Mouse (Mus musculus) layer of hippocampus, postnatal 10 days (tissue): ENCODE measurements around the gene Kat14. TPM values are rescaled to one million over a fixed set of nuclear protein-coding genes. Genes with fewer than 3 reads are reported as not detected.

ENCODE experiments used
- DNase-seq, 2 experiments: peaks; one replicate each; pipeline ENCODE4 v3.0.0; 2021; ENCODE audit warnings: low spot score in 2 of 2
- total RNA-seq, 2 experiments: library from RNA; stranded (reverse); gene quantifications; 2 replicates each; pipeline ENCODE4 v1.2.3; 2021

Kat14 gene
- total RNA-seq, 2 experiments from 2014 or later: 26.5 to 29.3 TPM

DNA sequence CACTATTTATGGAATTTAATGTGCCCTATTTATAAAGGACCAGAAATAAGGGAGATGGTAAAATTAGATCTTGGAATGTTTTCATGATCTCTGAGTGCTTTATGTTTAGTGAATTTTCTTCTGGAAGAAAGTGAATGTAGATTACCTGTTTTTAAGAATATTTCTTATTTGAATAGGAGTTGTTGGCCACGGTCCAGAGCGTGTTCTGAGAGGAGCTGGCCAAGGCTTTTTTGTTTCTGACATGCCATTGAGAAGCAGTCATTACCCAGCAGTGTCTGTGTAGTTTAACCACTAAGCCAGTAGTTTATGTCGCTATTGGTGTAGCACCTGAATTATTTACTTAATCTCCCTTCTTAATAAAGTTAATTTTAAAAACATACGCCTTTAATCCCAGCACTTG is 13.0 kb downstream of the Kat14 start:
- DNase-seq: no peak

DNA sequence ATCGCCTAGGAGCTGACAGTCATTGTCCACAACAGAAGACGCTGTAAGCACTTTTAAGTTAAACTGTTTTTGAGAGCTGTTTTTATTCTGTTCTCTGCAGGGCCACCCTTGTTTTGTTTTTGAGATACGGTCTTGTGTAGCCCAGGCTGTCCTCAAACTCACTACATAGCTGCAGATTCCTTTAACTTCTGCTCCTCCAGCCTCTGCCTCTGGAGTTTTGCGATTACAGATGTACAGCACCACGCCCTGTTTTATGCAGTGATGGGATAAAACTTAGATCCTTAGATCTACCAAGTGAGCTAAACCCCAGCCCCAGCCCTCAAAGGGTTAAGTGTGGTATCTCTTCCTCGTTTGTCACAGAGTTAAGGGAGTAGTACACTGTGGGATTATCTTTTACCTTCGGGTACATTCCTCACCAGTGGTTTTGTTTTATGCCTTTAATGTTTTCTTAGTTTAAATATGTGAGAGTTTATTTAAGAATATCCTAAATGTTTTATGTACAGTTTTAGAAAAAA is 13.9 kb downstream of the Kat14 start:
- no peak for DNase-seq

DNA sequence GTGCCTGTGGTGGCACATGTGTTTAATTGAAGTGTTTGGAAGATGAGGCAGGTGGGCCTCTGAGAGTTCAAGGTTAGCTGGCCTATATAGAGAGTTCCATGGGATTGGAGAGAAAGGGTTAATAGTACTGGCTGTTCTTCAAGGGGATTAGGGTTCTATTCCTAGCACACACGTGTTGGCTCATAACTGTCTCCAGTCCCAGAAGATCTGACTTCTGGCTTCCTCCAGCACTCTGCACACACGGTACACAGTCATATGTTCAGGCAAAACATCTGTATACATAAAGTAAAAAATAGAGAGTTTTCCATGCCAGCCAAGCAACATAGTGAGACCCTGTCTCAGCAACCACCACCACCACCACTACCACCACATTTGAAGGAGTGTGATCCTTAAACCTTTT is 17.5 kb downstream of the Kat14 start:
- no peak for DNase-seq

DNA sequence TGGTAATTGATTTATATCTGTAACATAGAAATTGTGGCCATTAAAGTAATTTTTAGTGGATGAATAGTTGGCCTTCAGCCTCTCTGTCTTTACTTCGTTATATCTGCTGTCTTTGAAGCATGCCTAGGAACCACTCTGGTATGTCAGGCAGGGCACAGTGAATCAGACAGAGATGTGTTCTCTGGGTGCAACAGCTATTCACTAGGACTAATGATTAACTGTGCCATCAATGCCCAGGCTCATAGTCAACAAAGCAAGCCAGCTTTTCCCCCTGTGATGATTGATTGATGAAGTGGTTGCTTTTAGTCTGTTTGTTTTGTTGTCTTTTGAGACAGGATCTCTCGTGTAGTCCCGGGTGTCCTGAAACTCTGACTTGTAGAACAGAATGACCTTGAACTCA is 19.6 kb downstream of the Kat14 start:
- no peak for DNase-seq

DNA sequence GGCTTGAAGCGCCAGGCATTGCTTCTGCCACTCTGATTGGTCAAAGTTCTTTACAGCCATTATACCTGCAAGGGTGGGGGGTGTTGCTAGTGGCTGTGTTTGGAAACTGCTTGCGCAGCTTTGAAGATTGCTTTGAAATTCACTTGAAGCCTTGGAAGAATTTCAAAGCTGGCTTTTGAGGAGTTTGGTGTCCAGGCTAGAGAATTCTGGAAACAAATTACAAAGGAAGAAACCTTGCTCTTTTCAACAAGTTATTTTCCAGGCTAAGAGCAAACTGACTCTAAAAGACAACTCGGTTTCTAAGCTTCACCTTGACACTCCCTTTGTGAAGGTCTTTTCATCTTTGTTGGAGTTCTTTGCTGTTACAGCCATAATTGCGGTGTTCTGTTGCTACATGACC is 30.7 kb downstream of the Kat14 start:
- DNase-seq: no peak

DNA sequence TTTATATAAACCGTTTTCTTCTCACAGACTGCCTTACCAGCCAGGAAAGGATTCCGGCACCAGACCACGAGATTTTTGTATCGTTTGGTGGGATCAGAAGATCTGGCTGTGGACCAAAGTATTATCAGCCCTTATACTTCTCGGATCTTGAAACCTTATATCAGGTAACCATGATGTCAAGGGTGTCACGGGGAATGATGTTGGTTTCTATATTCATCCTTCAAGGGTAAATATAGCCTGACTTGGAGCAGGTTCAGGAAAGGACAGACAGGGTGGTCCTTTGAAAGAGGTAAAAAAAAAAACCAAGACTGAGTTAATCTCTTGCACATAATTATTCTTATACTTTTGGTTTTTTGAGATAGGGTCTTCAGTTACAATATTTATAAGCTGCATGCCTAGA is 31.9 kb downstream of the Kat14 start:
- no peak for DNase-seq

DNA sequence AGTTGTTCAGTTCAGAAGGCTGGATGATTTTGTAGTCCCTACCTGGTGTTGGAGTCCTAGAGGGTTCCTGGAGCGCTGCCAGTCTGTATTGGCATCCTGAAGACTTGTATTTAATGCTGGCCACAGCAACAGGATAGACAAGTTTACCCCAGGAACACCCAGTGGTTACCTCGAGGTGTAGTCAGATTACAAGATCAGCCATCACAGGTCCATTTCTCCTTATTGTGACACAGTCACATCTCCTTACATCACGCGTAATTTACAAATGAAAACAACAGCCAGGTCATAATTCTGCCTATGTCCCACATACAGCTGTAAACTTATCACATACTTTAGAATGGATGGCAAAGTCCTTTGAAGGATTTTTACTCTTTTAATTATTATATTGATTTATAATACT is 40.3 kb downstream of the Kat14 start:
- no peak for DNase-seq

DNA sequence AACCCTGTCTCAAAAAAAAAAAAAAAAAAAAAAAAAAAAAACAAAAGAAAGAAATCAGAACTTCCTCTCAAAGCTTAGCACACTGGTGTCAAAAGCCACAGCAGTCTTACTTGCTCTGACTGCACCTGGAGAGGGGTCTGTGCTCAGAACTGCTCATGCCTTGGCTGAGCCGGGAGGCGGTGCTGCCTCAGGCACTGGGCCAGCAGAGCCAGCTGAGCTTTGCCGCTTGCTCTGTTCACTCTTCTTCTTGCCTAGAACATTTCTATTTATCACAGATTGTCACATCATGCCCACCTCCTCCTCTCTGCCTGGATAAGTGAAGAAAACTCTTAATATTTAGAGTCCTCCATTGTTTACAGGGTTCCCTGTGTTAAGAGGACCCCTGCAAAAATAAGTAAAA is 41.8 kb downstream of the Kat14 start:
- DNase-seq: peak; percentile 55 to 59

DNA sequence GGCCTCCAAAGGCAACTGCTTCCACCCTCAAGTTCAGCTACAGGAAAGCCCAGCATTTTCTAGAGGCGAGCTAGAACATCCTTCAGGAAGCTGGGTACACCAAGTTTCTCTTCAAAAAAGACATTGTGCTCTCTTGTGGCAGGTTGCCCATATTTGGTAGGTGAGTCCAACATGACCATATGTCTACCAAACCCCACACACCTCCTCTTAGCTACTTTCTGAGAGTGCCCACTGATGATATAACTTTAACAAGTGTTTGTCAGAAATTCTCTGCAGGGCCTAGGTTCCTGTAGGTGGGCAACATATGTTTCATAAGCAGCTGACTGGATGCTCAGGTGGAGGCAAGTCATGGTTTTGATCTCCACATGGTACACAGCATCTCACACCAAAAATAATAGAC is 45.9 kb downstream of the Kat14 start:
- DNase-seq: no peak

DNA sequence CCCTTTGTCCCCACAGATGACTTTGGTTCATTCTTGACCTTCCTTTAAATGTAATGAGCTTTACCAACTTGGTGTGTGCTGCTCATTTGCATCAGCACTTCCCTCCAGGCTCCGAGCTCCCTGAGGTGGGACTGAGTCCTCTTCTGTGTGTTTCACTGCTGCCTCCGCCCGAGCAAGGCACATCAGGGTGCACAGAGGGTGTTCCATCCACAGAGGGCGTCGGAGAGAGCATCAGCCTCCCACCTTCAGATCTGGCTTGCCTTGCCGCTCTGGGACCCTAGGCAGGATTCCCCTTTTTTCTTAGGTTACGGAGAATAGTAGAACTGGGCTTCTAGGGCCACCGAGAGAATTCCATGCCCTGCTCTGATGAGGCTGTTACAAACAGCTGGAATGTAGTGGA is 48.1 kb downstream of the Kat14 start:
- DNase-seq: no peak

DNA sequence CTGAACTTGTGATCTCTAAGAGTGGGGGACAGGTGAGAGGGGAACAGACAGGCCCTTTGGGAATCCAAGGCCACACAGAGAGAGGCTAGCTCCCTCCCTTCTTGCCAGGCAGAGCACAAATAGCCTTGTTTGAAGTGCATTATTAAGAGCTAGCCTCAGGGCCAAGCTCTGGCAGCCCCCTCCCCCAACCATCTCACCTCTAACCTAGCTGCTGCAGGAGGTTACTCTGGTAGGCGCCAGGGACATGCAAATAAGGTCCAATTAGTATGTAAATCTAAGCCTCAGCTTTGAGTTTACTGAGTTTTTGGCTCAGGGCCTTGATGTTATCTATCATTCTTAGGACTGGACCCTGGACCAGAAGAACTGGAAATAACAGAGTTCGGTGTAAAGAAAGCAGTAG is 49.3 kb downstream of the Kat14 start:
- no peak for DNase-seq

DNA sequence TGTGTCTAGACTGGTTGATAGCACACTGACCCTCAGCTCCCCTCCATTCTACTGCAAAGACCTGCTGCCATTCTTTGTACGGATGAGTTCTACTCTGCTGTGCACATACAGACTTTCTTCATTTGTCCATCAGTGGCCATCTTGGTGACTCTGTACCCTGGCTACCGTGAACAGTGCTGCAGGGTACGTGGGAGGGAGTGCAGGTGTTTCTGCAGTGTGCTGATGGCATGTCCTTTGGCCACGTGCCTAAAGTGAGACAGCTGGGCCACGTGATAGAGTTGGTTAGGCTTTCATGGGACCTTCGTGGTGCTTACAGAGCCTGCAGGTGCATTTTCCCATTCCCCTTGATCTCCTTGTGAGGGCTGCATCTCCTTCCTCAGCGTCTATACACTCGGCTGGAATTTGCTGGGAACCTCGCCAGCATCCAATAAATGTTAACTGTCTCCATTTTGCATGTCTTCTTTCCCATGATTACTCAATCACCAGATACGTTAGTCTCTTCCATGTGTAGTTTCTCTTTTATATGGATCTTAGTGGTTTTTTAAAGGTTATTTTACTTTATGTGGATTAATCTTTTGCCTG is 53.4 kb downstream of the Kat14 start:
- DNase-seq: no peak

DNA sequence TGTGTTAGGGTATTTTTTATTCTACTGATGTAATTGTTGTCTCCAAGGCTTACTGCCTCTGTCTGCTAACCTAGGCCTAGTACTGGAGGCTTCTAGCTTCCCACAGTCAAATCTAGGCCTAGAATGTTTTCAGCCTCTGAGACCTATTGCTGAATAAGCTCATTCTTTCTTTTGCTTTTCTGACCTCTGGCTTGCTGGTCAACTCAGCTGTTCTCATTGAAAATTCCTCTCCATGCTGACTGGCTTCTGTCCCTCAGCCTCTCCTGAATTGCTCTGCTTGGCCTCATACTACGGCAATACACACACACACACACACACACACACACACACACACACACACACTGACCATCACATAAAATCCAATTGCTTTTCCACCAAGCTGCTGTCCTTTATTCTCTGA is 57.0 kb downstream of the Kat14 start:
- DNase-seq: no peak

DNA sequence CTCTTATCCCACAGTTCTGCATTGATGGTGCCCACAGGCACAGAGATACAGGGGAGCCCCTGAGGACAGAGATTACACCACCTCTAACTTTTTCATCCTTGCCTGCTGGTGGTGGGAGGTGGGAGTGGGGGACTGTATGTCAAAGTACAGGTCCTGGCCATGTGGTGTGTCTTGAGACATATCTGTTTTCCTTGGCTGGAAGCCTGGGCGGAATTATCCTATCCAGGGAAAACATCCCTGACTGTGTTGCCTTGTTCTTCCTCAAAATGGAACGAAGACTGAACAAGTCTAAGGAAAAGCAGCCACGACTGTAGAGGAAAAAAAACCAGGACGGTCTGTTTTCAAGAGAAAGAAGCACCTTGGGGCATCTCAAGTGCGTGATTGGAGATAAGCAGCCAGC is 59.1 kb downstream of the Kat14 start:
- DNase-seq: no peak

DNA sequence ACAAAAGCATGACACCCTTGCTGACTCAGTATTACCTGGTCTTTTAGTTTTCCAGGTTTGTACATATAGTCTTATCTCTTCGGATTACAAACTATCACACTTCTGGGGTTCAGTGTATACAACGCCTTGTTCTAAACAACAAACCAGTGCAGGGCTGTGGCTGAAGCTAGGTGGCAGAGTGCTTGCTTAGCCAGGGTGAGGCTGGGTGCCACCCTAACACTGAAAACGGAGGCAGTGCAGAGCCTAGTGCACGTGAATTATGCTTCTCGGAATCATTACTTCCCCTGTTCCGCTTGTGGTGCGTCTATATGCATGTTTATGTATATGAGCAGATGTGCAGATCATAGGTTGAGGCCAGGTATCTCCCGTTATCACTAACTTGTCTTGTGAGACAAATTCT is 59.9 kb downstream of the Kat14 start:
- DNase-seq: no peak

DNA sequence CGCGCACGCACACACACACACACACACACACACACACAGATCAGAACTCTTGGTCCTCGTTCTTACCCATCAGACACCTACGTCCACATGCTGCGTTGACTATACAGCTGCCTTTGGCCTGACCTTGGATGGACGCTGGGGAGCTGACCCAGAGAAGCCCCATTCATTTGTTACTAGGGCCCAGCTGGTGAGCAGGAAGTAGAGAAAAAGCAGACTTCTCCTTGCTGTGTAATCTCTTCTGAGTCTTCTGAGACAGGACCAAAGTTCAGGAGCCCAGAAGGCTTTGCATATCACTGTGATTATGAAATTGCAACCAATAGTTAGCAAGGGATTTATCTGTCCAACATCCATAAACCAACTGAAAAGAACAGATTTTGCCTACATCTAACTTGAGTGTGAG is 60.4 kb downstream of the Kat14 start:
- no peak for DNase-seq

DNA sequence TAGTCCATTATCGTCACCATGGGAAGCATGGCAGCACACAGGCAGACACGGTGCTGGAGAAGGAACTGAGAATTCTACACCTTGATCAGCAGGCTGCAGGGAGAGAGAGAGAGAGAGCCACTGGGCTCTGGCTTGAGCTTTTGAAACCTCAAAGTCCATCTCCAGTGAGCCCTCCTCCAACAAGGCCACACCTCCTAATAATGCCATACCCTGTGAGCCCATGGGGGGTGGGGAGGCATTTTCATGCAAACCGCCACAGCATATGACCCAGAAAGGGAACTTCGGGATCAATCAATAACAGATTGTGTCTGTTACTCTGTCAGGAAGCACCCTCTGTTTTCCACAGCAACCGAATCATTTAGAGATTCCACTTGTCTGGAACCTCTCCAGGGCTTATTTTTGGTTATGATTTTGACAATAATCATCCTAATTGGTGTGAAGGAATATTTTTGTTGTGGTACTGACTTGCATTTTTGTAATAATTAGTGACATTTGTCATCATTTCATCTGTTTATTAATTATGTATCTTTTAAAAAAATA is 62.6 kb downstream of the Kat14 start:
- peak in 1 of 2 experiments; percentile 23 for DNase-seq

DNA sequence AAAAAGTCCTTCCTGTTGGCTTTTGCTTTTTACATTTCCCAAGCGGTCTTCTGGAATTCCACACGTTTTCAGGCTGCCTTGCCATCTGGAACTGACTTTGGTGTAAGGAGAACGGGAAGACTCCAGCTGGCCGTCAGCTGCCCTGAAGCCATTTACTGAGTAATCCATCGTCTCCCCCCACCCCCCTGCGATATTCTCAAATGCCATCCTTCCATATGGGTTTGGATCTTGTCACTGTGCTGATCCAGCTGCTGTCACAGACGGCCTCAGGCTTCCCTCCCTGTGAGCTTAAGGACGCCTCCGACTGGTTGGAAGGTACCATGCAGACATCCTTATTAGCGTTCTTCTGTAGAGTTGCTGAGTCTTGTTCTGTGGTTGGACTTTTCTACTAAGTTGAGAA is 66.9 kb downstream of the Kat14 start:
- peak; percentile 16 to 17 for DNase-seq

DNA sequence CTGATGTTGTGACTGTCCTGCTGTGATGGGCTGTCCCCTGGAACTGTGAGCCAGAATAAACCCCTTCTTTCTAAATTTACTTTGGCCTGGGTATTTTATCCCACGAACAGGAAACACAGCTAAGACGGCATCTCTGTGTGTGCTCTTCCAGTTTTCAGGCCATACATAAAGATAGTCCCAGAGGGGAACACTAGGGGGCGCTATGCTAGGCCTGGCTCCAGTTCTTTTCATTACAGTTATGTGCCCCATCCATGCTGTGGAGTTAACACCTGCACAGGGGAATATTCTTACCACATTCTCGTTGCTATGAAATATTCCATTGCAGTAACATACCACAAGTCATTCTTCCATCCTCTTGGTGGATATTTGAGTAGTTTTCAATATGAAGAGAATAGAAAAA is 69.6 kb downstream of the Kat14 start:
- DNase-seq: no peak

DNA sequence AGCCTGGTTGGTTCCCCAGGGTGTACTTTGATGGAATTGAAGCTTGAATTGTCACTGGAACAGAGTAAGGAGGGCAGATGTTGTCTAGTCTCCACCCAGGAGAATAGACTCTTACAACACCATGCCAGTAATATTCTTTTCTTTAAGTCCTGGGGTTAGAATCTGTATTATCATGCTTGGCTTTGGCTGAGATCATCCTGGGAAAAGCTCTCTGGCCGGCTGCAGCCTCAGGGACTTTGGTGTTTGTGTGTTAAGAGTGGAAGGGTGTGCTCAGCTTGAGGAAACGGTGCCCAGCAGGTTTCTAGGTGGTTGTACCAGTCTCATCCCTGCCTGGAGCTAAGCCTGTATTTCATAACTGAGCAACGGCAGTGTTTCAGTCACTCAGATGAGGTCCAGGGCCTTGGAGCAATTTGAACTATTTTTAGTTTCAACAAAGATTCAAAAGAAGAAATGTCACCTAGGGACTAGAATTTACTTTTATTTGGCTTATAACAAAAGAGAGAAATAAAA is 70.5 kb downstream of the Kat14 start:
- DNase-seq: no peak

DNA sequence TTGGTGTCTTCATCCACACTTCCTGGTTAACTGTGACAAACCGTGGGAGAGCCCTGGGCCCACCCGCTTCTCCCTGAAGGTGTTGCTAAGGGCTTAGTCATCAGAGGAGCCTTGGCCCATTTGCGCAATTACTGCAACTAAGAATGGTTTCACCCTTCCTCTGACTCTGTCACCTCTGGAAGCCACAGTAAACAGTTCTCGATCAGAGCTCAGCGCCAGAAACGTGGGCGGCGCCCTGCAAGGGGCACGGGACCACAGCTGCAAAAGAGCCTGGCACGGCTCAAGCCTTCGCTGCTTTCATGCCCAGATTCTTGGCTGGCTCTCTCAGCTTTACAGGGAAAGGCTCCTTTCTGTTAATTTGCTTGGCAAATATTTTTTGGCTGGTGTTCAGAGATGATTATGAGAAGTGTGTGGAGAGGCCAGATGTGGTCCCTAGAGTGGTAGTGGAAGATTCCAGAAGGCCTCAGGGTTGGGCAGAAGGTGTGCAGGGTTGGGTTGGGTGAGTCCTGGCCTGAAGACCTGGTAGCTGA is 72.7 kb downstream of the Kat14 start:
- peak; percentile 21 to 22 for DNase-seq

DNA sequence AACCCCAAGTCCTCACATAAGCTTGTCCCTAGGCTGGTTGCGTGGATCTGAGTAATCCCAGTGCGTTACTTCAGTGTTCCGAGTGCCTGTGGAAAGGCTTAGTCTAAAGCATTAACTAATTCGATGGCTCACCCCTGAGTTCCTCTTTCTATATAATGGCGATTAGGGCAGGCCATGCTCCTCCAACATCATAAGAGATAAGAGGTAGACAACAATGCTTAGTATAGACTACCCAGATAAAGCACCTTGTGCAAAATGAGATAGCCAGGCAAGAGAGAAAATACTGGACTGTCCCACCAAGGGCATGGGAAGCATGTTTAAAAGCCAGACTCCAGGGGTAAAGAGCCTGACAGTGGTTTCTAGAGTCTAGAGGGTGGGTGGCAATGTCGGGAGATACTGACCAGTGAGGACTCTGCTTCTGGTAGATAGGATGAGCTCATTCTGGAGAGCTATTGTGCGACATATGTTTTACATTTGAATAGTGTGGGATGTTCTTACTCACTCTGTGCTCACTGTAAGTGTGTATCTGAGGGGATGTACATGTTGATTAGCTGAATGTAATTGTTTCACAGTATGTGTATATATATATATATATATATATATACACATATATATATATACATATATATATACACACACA is 77.7 kb downstream of the Kat14 start:
- DNase-seq: no peak

DNA sequence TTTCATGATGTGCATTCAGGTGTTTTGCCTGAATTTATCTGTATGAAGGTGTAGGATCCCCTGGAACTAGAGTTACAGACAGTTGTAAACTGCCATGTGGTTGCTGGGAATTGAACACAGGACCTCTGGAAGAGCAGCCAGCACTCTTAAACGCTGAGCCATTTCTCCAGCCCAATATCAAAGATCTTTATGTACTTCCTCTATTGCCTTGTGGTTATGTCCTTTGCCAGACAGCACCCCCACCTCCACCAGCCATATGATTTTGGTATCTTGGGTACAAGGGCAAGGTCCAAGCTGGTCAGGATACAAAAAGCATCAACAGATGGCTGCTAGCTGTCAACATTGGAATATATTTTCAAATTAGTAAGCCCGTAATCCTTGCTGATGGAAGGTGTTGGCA is 81.6 kb downstream of the Kat14 start:
- no peak for DNase-seq
